Mouse (Mus musculus) lung, postnatal 0 days (tissue): ENCODE measurements around the gene Ica1l. TPM values are rescaled to one million over a fixed set of nuclear protein-coding genes. Genes with fewer than 3 reads are reported as not detected.

Experiments
- ATAC-seq: fragments of 200-750 bp; cut with Nextera tagmentation; 2 replicates; pipeline ENCODE4 v1.8.0; 2017; ENCODE audit warnings: moderate library complexity
- DNase-seq: peaks from one replicate; pipeline ENCODE4 v3.0.0-alpha.2; 2016; ENCODE audit warnings: low spot score
- H3K27ac ChIP-seq: fragments of 300-500 bp; sonication (generic); 2 replicates; pipeline ENCODE4 v1.5.1; 2014; ENCODE audit warnings: antibody characterized with exemption, mild to moderate bottlenecking, low read length, mixed read lengths
- H3K27me3 ChIP-seq: fragments of 300-500 bp; sonication (generic); replicated peaks from 2 replicates; pipeline ENCODE4 v1.6.1; 2014; ENCODE audit warnings: low read length, mixed read lengths; ENCODE audit not compliant: insufficient read depth
- H3K36me3 ChIP-seq: fragments of 300-500 bp; sonication (generic); 2 replicates; pipeline ENCODE4 v1.6.1; 2014; ENCODE audit warnings: low read length, mixed read lengths; ENCODE audit not compliant: insufficient read depth
- H3K4me1 ChIP-seq: fragments of 300-500 bp; sonication (generic); 2 replicates; pipeline ENCODE4 v1.6.1; 2014; ENCODE audit warnings: antibody characterized with exemption, low read depth, low read length, mixed read lengths; ENCODE audit not compliant: insufficient read depth
- H3K4me2 ChIP-seq: fragments of 300-500 bp; sonication (generic); replicated peaks from 2 replicates; pipeline ENCODE4 v1.6.1; 2014; ENCODE audit warnings: low read depth, mild to moderate bottlenecking, low read length, moderate library complexity, mixed read lengths
- H3K4me3 ChIP-seq: fragments of 300-500 bp; sonication (generic); 2 replicates; pipeline ENCODE4 v1.5.1; 2014; ENCODE audit warnings: low read depth, low read length
- H3K9ac ChIP-seq: fragments of 300-500 bp; sonication (generic); replicated peaks from 2 replicates; pipeline ENCODE4 v1.6.1; 2014; ENCODE audit warnings: low read depth, mild to moderate bottlenecking
- H3K9me3 ChIP-seq: fragments of 300-500 bp; sonication (generic); 2 replicates; pipeline ENCODE4 v1.6.1; 2016; ENCODE audit warnings: low read length, mixed read lengths
- CTCF ChIP-seq: IDR thresholded peaks from 2 replicates; pipeline ENCODE4 v1.5.1; 2016; ENCODE audit warnings: antibody characterized with exemption, mild to moderate bottlenecking
- EP300 ChIP-seq: IDR thresholded peaks from 2 replicates; pipeline ENCODE4 v1.6.1; 2016; ENCODE audit warnings: antibody characterized with exemption, mild to moderate bottlenecking, control low read depth
- whole genome bisulfite sequencing: fragments of 180-500 bp; shearing (Covaris S2); extraction: QIAGEN DNeasy Blood & Tissue Kit; methylation state at CpG from one replicate; pipeline ENCODE4 v1.1.7; 2014; 5-methylcytosine and 5-hydroxymethylcytosine counted together
- polyA plus RNA-seq: library from polyadenylated mRNA; unstranded; fragments of >200 nt; fragmentation: Nextera tagmentation; extraction: Ambion mirVana; gene quantifications from 2 replicates; pipeline ENCODE4 v1.2.1, GENCODE M21; 2015

Ica1l gene
- polyA plus RNA-seq, 1 experiment from 2014 or later = 0.62 TPM

DNA sequence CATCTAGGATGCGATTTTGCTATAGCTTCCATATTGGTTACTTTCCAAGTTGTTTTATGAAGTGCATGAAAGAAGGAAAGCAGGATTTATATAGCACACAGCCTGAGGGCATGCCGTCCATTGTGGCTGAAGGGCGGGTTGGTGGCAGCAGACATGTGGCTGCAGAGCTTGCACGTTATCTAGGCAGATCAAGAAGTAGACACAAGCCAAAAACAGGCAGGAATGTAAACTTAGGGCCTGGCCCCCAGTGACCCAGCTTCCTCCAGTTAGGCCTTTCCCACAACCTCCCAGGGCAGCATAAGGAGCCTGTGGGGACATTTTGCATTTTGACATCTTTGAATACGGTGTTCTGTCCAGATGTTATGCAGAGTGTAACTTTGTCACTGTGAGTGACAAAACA, 99.2 kb downstream of the Ica1l start:
- Histone ChIP-seq H3K36me3 (no peaks in the 10 kb centered on the region), H3K4me3 (no peak overlapping the region), H3K4me2 (no peak overlapping the region), H3K27ac (peak overlapping the region; percentile 33; the same call in 1 of the 2 replicates), H3K27me3 (no peaks in the 10 kb centered on the region), H3K4me1 (peaks cover 13% of the 10 kb centered on the region; the same call in 1 of the 2 replicates), H3K9ac (no peak overlapping the region), H3K9me3 (no peaks in the 10 kb centered on the region)
- DNase-seq (peak; percentile 64), ATAC-seq (peak; percentile 73)
- TF ChIP-seq EP300 (peak; percentile 26; the same call in 1 of the 2 replicates), CTCF (no peak)
- 18% methylated on average over 5 of the region's 5 CpGs for WGBS

GRCm38 (mm10) chr1:59942057-59942790, 100.8 kb downstream of the Ica1l start:
- Histone ChIP-seq H3K4me2 (no peak overlapping the region), H3K4me3 (no peak overlapping the region), H3K27me3 (no peaks in the 10 kb centered on the region), H3K9ac (no peak overlapping the region), H3K36me3 (no peaks in the 10 kb centered on the region), H3K9me3 (no peaks in the 10 kb centered on the region), H3K27ac (peak overlapping the region; percentile 10; the same call in 1 of the 2 replicates), H3K4me1 (peaks cover 13% of the 10 kb centered on the region; the same call in 1 of the 2 replicates)
- TF ChIP-seq EP300 = peak; percentile 92
- TF ChIP-seq CTCF = no peak
- WGBS = 47% methylated on average over 6 of the region's 6 CpGs
- ATAC-seq (peak; percentile 82), DNase-seq (peak; percentile 82)

DNA sequence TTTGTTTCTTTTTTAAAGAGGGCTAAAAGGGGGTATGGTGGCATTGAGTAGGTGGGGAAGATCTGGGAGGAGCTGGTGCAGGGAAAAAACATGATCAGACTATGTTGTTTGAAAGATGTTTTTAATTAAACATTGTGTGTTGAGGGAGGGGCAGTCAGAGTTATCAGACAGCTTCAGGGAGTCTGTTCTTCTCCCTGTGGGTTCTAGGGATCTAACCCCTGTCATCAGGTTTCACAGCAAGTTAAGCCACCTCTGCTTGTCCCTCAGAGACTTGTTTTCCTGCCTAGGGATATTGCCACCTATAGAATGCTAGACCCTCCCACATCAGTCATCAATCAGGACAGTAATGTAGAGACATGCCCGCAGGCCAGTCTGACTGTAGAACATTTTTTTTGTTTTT, 101.9 kb downstream of the Ica1l start:
- Histone ChIP-seq H3K27ac (no peak overlapping the region), H3K36me3 (no peaks in the 10 kb centered on the region), H3K9me3 (no peaks in the 10 kb centered on the region), H3K4me1 (peaks cover 13% of the 10 kb centered on the region; the same call in 1 of the 2 replicates), H3K27me3 (no peaks in the 10 kb centered on the region), H3K9ac (no peak overlapping the region), H3K4me3 (no peak overlapping the region), H3K4me2 (no peak overlapping the region)
- no peak for TF ChIP-seq CTCF
- ATAC-seq (no peak), DNase-seq (no peak)
- 97% methylated on average over 1 of the region's 1 CpGs for WGBS

- no peak for ATAC-seq
- Histone ChIP-seq H3K4me2 (no peak overlapping the region), H3K9ac (no peak overlapping the region), H3K9me3 (no peaks in the 10 kb centered on the region), H3K36me3 (no peaks in the 10 kb centered on the region), H3K27ac (no peak overlapping the region), H3K27me3 (no peaks in the 10 kb centered on the region), H3K4me3 (no peak overlapping the region), H3K4me1 (no peaks in the 10 kb centered on the region)
- no peak for DNase-seq
- TF ChIP-seq EP300 = no peak
- TF ChIP-seq CTCF = no peak
- 94% methylated on average over 2 of the region's 2 CpGs for WGBS
Observed at GRCm38 (mm10) chr1:59932991-59933390, 110.0 kb downstream of the Ica1l start.

Other genes with a start within 250 kb of the Ica1l start
- gene Fam117b, start 130.2 kb downstream of the Ica1l start, polyA plus RNA-seq = 12.5 and 12.7 TPM in 2 replicates
- 3.0 and 3.5 TPM in 2 replicates for gene Carf, start 55.1 kb upstream of the Ica1l start, polyA plus RNA-seq
- 10.5 and 15.3 TPM in 2 replicates for gene Wdr12, start 55.5 kb upstream of the Ica1l start, polyA plus RNA-seq
- 11.8 and 15.6 TPM in 2 replicates for gene Nbeal1, start 137.4 kb upstream of the Ica1l start, polyA plus RNA-seq